Mouse (Mus musculus) Patski (cell line): Measurements from ENCODE around the gene Prss57. TPM values are rescaled to one million over a fixed set of nuclear protein-coding genes. Genes with fewer than 3 reads are reported as not detected.

Source experiments
- ATAC-seq: fragments of 100-300 bp; one replicate; pipeline ENCODE4 v1.8.0; 2021
- CTCF ChIA-PET: fragments of 350-600 bp; sonication (Branson Sonifier 250); formaldehyde crosslinking; loops from one replicate; lab custom pipeline; 2022; ENCODE audit warnings: inconsistent platforms; lab: Charles Lee
- POLR2A ChIA-PET: fragments of 350-600 bp; sonication (Branson Sonifier 250); formaldehyde crosslinking; loops from one replicate; lab custom pipeline; 2022; ENCODE audit warnings: antibody characterized with exemption, inconsistent platforms; lab: Charles Lee
- DNase-seq: peaks from one replicate; pipeline ENCODE4 v3.0.0-alpha.2; 2011; ENCODE audit warnings: low read depth, low spot score
- H3K27me3 ChIP-seq: fragments of 371-371 bp; one replicate; pipeline ENCODE4 v1.5.1; 2021
- CTCF ChIP-seq: fragments of 100-300 bp; IDR thresholded peaks from one replicate; pipeline ENCODE4 v1.5.1; 2021
- in situ Hi-C: fragments of 300-500 bp; cut with MboI; formaldehyde crosslinking; loops from 3 replicates; pipeline ENCODE4 v1.11.1; 2018; ENCODE audit warnings: low pct_unique_long_range_greater_than_20kb, mixed read lengths
- polyA plus RNA-seq: library from polyadenylated mRNA; unstranded; gene quantifications from one replicate; pipeline ENCODE4 v1.2.3, GENCODE M21; 2021

Gene Prss57
- polyA plus RNA-seq, 1 experiment from 2014 or later: not detected

GRCm38 (mm10) chr10:79811736-79812637 lies 21.2 kb upstream of the Prss57 start:
- TF ChIP-seq CTCF: no peak
- DNase-seq (no peak), ATAC-seq (no peak)
- in situ Hi-C loops: no loop called here
- CTCF ChIA-PET: interaction anchor here (1.0 to 3.0 kb wide), 9 partner anchors 9 to 102 kb away, joined by 3 to 24 read pairs (median 7); partner anchors contain the start of gene Palm
- H3K27me3 ChIP-seq: no peaks in the 10 kb centered on the region
- POLR2A ChIA-PET: interaction anchor here (0.8 to 2.3 kb wide), 6 partner anchors 9 to 23 kb away, joined by 3 to 12 read pairs (median 4); partner anchors contain the start of genes Palm and Prss57

- no peak for ATAC-seq
- CTCF ChIA-PET: interaction anchor here (1.0 kb wide), 1 partner anchor 20 kb away, joined by 5 read pairs; no protein-coding TSS in a partner anchor
- POLR2A ChIA-PET: no interaction called here
- H3K27me3 ChIP-seq: no peaks in the 10 kb centered on the region
- no peak for DNase-seq
- in situ Hi-C loops: no loop called here
- no peak for TF ChIP-seq CTCF
These were observed 18.0 kb upstream of the Prss57 start for GRCm38 (mm10) chr10:79808728-79809127.

- DNase-seq: no peak
- in situ Hi-C loops: no loop called here
- no peak for ATAC-seq
- H3K27me3 ChIP-seq: no peaks in the 10 kb centered on the region
- ChIA-PET POLR2A (no interaction called here), CTCF (interaction anchor here (1.0 kb wide), 1 partner anchor 19 kb away, joined by 5 read pairs; no protein-coding TSS in a partner anchor)
- no peak for TF ChIP-seq CTCF
These were observed 17.1 kb upstream of the Prss57 start for GRCm38 (mm10) chr10:79807826-79808225.

GRCm38 (mm10) chr10:79806972-79807371 lies 16.2 kb upstream of the Prss57 start:
- no peak for DNase-seq
- no peak for TF ChIP-seq CTCF
- POLR2A ChIA-PET: no interaction called here
- ATAC-seq: no peak
- in situ Hi-C loops: no loop called here
- CTCF ChIA-PET: no interaction called here
- no peaks in the 10 kb centered on the region for H3K27me3 ChIP-seq

- ATAC-seq: no peak
- no peak for TF ChIP-seq CTCF
- POLR2A ChIA-PET: interaction anchor here (1.3 kb wide), 1 partner anchor 12 kb away, joined by 3 read pairs; no protein-coding TSS in a partner anchor
- DNase-seq: no peak
- CTCF ChIA-PET: interaction anchor here (1.6 kb wide), 1 partner anchor 11 kb away, joined by 11 read pairs; no protein-coding TSS in a partner anchor
- no peaks in the 10 kb centered on the region for H3K27me3 ChIP-seq
- in situ Hi-C loops: no loop called here
These were observed 15.6 kb upstream of the Prss57 start for GRCm38 (mm10) chr10:79806331-79806730.

- ChIA-PET POLR2A (interaction anchor here (1.3 kb wide), 1 partner anchor 12 kb away, joined by 3 read pairs; no protein-coding TSS in a partner anchor), CTCF (interaction anchor here (1.3 to 1.6 kb wide), 2 partner anchors 11 to 14 kb away, joined by 3 to 11 read pairs; partner anchors contain the start of gene Prss57)
- no peak for TF ChIP-seq CTCF
- DNase-seq (no peak), ATAC-seq (no peak)
- H3K27me3 ChIP-seq: no peaks in the 10 kb centered on the region
- in situ Hi-C loops: no loop called here
These were observed 14.9 kb upstream of the Prss57 start for GRCm38 (mm10) chr10:79805636-79806035.

GRCm38 (mm10) chr10:79803716-79804323 lies 13.1 kb upstream of the Prss57 start:
- POLR2A ChIA-PET: interaction anchor here (1.4 to 1.5 kb wide), 2 partner anchors 8 to 9 kb away, joined by 5 to 7 read pairs; no protein-coding TSS in a partner anchor

GRCm38 (mm10) chr10:79802331-79802971 lies 11.7 kb upstream of the Prss57 start:
- TF ChIP-seq CTCF: no peak
- POLR2A ChIA-PET: interaction anchor here (0.5 to 1.5 kb wide), 6 partner anchors 8 to 98 kb away, joined by 3 to 7 read pairs (median 4); partner anchors contain the start of gene Bsg
- DNase-seq: no peak
- in situ Hi-C loops: no loop called here
- ATAC-seq: peak; percentile 83
- H3K27me3 ChIP-seq: no peaks in the 10 kb centered on the region
- CTCF ChIA-PET: interaction anchor here (1.2 to 3.5 kb wide), 7 partner anchors 10 to 157 kb away, joined by 3 to 17 read pairs (median 7); partner anchors contain the start of genes Palm and Wdr18

More at GRCm38 (mm10) chr10:79803716-79804323, 13.1 kb upstream of the Prss57 start:
- DNase-seq (no peak), ATAC-seq (no peak)
- no peaks in the 10 kb centered on the region for H3K27me3 ChIP-seq
- CTCF ChIA-PET: interaction anchor here (1.2 to 3.5 kb wide), 5 partner anchors 8 to 35 kb away, joined by 3 to 17 read pairs (median 9); partner anchors contain the start of gene Palm
- TF ChIP-seq CTCF: no peak
- in situ Hi-C loops: no loop called here

- DNase-seq: no peak
These were observed 11.1 kb upstream of the Prss57 start for GRCm38 (mm10) chr10:79801837-79802236.

More at GRCm38 (mm10) chr10:79801837-79802236, 11.1 kb upstream of the Prss57 start:
- CTCF ChIA-PET: interaction anchor here (1.2 to 3.5 kb wide), 8 partner anchors 9 to 158 kb away, joined by 3 to 17 read pairs (median 8); partner anchors contain the start of genes Palm and Wdr18
- H3K27me3 ChIP-seq: no peaks in the 10 kb centered on the region
- in situ Hi-C loops: no loop called here
- no peak for TF ChIP-seq CTCF
- ATAC-seq: peak; percentile 45
- POLR2A ChIA-PET: interaction anchor here (0.7 to 0.9 kb wide), 3 partner anchors 19 to 52 kb away, joined by 3 to 4 read pairs (median 3); partner anchors contain the start of gene Ptbp1
